Mouse (Mus musculus): ENCODE results near the gene Gm28038. TPM values are rescaled to one million over a fixed set of nuclear protein-coding genes. Genes with fewer than 3 reads are reported as not detected.

Gm28038 gene
- not detected in 2 replicates for polyA plus RNA-seq (2014; fragmentation: Nextera tagmentation; extraction: Ambion mirVana)

DNA sequence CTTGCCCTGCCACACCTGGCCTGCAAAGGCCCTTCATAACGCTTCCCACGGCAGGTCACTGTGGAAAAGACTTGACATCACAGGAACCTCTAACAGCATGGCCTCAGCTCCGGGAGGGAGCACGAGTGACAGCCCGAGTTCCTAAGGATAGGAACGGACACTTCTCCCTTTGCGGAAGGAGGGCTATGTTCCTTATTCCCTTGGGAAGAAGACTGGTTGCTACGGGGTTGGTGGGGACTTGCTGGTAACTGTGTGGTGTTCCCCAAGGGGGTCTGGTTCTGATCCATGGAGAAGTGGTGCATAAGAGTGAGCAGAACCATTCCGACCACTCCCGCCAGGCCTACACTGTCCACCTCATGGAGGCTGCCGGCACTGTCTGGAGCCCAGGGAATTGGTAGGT is at the start of gene Gm28038:
Gene Gm28038 (plus strand): TSS at position 301 of the 400 bp plus-strand sequence.
- no peak within 1 kb of the TSS for H3K4me3 ChIP-seq (replicated peaks; ENCODE audit: low read depth, low read length)
- no peak within 1 kb of the TSS for H3K9ac ChIP-seq (replicated peaks; ENCODE audit: low read length)
- no peak within 1 kb of the TSS for H3K4me2 ChIP-seq (ENCODE audit: low read length)
- no peaks in the 10 kb centered on the region for H3K27me3 ChIP-seq (ENCODE audit: control insufficient read depth, insufficient read depth, low read length)
- H3K36me3 ChIP-seq (ENCODE audit: control insufficient read depth, insufficient read depth, low read length), result peaks cover 13% of the 10 kb centered on the region
- WGBS, result 96% methylated on average over 11 of the region's 11 CpGs
- no peak within 1 kb of the TSS for H3K27ac ChIP-seq (replicated peaks; ENCODE audit: low read depth, low read length)
- DNase-seq (no peak), ATAC-seq (ENCODE audit: low FRiP score, low TSS enrichment) (no peak)
- no peaks in the 10 kb centered on the region for H3K9me3 ChIP-seq (ENCODE audit: control insufficient read depth, low read length)
- H3K4me1 ChIP-seq (ENCODE audit: control insufficient read depth, insufficient read depth, low read length), result peaks cover 10% of the 10 kb centered on the region; the same call in 1 of the 2 replicates

GRCm38 (mm10) chr2:30235593-30235992 is 45.2 kb upstream of the Gm28038 start:
- H3K4me1 ChIP-seq (ENCODE audit: control insufficient read depth, insufficient read depth, low read length), result peaks cover 14% of the 10 kb centered on the region
- no peaks in the 10 kb centered on the region for H3K9me3 ChIP-seq (ENCODE audit: control insufficient read depth, low read length)
- ATAC-seq (ENCODE audit: low FRiP score, low TSS enrichment), result no peak

DNA sequence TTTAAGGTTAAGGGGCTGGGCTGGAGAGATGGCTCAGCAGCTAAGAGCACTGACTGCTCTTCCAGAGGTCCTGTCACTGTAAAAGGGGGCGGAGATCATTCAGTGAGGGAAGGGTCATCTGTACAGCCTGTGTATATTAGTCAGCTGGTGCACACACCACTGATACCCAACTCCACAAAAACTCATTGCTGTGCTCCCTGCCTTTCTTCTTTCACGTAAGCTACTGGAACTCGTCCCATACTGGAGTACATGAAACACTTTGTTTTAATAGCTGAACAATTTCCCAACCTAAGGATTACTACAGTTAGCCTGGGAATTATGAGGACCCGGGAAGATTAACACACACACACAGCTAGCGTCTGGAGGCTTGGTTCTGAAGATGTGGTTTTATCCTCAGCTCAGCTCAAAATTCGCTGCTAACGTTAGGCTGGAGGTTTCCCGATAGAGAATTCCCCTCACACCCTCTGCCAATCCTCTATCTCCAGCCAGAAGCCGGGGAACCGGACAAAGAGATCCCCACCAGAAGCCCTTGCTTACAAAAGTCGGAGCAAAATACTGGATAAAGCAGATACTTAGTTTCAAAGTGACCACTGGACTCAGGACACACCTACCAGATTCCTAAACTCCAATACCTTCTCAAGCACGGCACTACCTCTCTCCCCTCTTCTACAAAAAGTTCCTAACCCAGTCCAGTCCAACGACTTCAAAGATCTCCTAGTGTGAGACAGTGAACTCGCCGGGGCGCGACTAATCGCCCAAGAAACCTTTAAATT is 44.2 kb upstream of the Gm28038 start:
- 4% methylated on average over 18 of the region's 18 CpGs for WGBS
- DNase-seq (peak; percentile 37), ATAC-seq (ENCODE audit: low FRiP score, low TSS enrichment) (no peak)
- Histone ChIP-seq H3K9me3 (ENCODE audit: control insufficient read depth, low read length) (no peaks in the 10 kb centered on the region), H3K27ac (replicated peaks; ENCODE audit: low read depth, low read length) (peak overlapping the region; percentile 93), H3K4me3 (replicated peaks; ENCODE audit: low read depth, low read length) (peak overlapping the region; percentile 88), H3K36me3 (ENCODE audit: control insufficient read depth, insufficient read depth, low read length) (peaks cover 17% of the 10 kb centered on the region), H3K4me1 (ENCODE audit: control insufficient read depth, insufficient read depth, low read length) (peaks cover 14% of the 10 kb centered on the region), H3K27me3 (ENCODE audit: control insufficient read depth, insufficient read depth, low read length) (no peaks in the 10 kb centered on the region), H3K4me2 (ENCODE audit: low read length) (peak overlapping the region; percentile 71), H3K9ac (replicated peaks; ENCODE audit: low read length) (peak overlapping the region; percentile 51)

More at GRCm38 (mm10) chr2:30235593-30235992, 45.2 kb upstream of the Gm28038 start:
- peaks cover 6% of the 10 kb centered on the region for H3K36me3 ChIP-seq (ENCODE audit: control insufficient read depth, insufficient read depth, low read length)
- H3K9ac ChIP-seq (replicated peaks; ENCODE audit: low read length), result no peak overlapping the region
- H3K4me3 ChIP-seq (replicated peaks; ENCODE audit: low read depth, low read length), result no peak overlapping the region
- no peaks in the 10 kb centered on the region for H3K27me3 ChIP-seq (ENCODE audit: control insufficient read depth, insufficient read depth, low read length)
- DNase-seq, result no peak
- 88% methylated on average over 5 of the region's 5 CpGs for WGBS
- H3K4me2 ChIP-seq (ENCODE audit: low read length), result no peak overlapping the region
- H3K27ac ChIP-seq (replicated peaks; ENCODE audit: low read depth, low read length), result no peak overlapping the region

GRCm38 (mm10) chr2:30237199-30237880 is 43.5 kb upstream of the Gm28038 start, which contains the start of gene Lrrc8a:
Gene Lrrc8a (plus strand): TSS chr2:30237715.
- peak; percentile 99 for DNase-seq
- Histone ChIP-seq H3K27ac (replicated peaks; ENCODE audit: low read depth, low read length) (peak within 1 kb of the TSS; percentile 93), H3K4me1 (ENCODE audit: control insufficient read depth, insufficient read depth, low read length) (peaks cover 14% of the 10 kb centered on the region), H3K4me3 (replicated peaks; ENCODE audit: low read depth, low read length) (peak within 1 kb of the TSS; percentile 88), H3K4me2 (ENCODE audit: low read length) (peak within 1 kb of the TSS; percentile 71), H3K9me3 (ENCODE audit: control insufficient read depth, low read length) (no peaks in the 10 kb centered on the region), H3K9ac (replicated peaks; ENCODE audit: low read length) (peak within 1 kb of the TSS; percentile 86), H3K27me3 (ENCODE audit: control insufficient read depth, insufficient read depth, low read length) (no peaks in the 10 kb centered on the region), H3K36me3 (ENCODE audit: control insufficient read depth, insufficient read depth, low read length) (peaks cover 24% of the 10 kb centered on the region)
- ATAC-seq (ENCODE audit: low FRiP score, low TSS enrichment), result peak; percentile 97
- under 1% methylated on average over 67 of the region's 67 CpGs for WGBS

GRCm38 (mm10) chr2:30237881-30238280 is 43.0 kb upstream of the Gm28038 start:
- ATAC-seq (ENCODE audit: low FRiP score, low TSS enrichment) (peak; percentile 88), DNase-seq (peak; percentile 79)
- under 1% methylated on average over 37 of the region's 42 CpGs for WGBS
- no peaks in the 10 kb centered on the region for H3K27me3 ChIP-seq (ENCODE audit: control insufficient read depth, insufficient read depth, low read length)
- peaks cover 14% of the 10 kb centered on the region for H3K4me1 ChIP-seq (ENCODE audit: control insufficient read depth, insufficient read depth, low read length)
- peak overlapping the region; percentile 60 for H3K4me2 ChIP-seq (ENCODE audit: low read length)
- H3K9me3 ChIP-seq (ENCODE audit: control insufficient read depth, low read length), result no peaks in the 10 kb centered on the region
- H3K9ac ChIP-seq (replicated peaks; ENCODE audit: low read length), result peak overlapping the region; percentile 86
- H3K4me3 ChIP-seq (replicated peaks; ENCODE audit: low read depth, low read length), result peak overlapping the region; percentile 88
- peaks cover 28% of the 10 kb centered on the region for H3K36me3 ChIP-seq (ENCODE audit: control insufficient read depth, insufficient read depth, low read length)
- peak overlapping the region; percentile 93 for H3K27ac ChIP-seq (replicated peaks; ENCODE audit: low read depth, low read length)

GRCm38 (mm10) chr2:30238906-30239465 is 41.9 kb upstream of the Gm28038 start:
- 79% methylated on average over 3 of the region's 3 CpGs for WGBS
- no peak for ATAC-seq (ENCODE audit: low FRiP score, low TSS enrichment)
- peaks cover 39% of the 10 kb centered on the region for H3K36me3 ChIP-seq (ENCODE audit: control insufficient read depth, insufficient read depth, low read length)
- H3K4me2 ChIP-seq (ENCODE audit: low read length), result peak overlapping the region; percentile 60
- DNase-seq, result no peak
- peaks cover 14% of the 10 kb centered on the region for H3K4me1 ChIP-seq (ENCODE audit: control insufficient read depth, insufficient read depth, low read length)
- no peak overlapping the region for H3K27ac ChIP-seq (replicated peaks; ENCODE audit: low read depth, low read length)
- peak overlapping the region; percentile 86 for H3K9ac ChIP-seq (replicated peaks; ENCODE audit: low read length)
- H3K4me3 ChIP-seq (replicated peaks; ENCODE audit: low read depth, low read length), result peak overlapping the region; percentile 88
- no peaks in the 10 kb centered on the region for H3K9me3 ChIP-seq (ENCODE audit: control insufficient read depth, low read length)
- no peaks in the 10 kb centered on the region for H3K27me3 ChIP-seq (ENCODE audit: control insufficient read depth, insufficient read depth, low read length)

DNA sequence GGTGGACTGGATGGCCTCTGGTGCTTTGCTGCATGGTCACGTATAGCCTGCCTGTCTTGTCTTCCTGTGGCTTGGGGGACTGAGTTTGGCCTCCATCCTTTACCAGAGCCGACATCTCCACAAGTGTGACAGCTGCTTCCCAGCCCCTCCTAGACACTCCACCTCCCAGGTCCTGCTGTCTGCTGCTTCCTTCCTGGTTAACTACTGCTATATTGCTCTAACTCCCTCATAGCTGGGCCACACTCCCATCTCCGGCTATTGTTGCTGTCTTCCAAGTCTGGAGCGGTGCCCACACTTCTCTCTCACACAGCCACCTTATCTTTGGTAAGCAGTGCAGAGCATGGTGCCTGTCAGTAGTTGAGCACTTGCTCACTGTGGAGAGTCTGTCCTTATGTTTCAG is 41.1 kb upstream of the Gm28038 start:
- Histone ChIP-seq H3K4me3 (replicated peaks; ENCODE audit: low read depth, low read length) (no peak overlapping the region), H3K27ac (replicated peaks; ENCODE audit: low read depth, low read length) (no peak overlapping the region), H3K27me3 (ENCODE audit: control insufficient read depth, insufficient read depth, low read length) (no peaks in the 10 kb centered on the region), H3K9ac (replicated peaks; ENCODE audit: low read length) (no peak overlapping the region), H3K9me3 (ENCODE audit: control insufficient read depth, low read length) (no peaks in the 10 kb centered on the region), H3K36me3 (ENCODE audit: control insufficient read depth, insufficient read depth, low read length) (peaks cover 47% of the 10 kb centered on the region), H3K4me1 (ENCODE audit: control insufficient read depth, insufficient read depth, low read length) (peaks cover 14% of the 10 kb centered on the region), H3K4me2 (ENCODE audit: low read length) (peak overlapping the region; percentile 60; the same call in 1 of the 2 replicates)
- no peak for ATAC-seq (ENCODE audit: low FRiP score, low TSS enrichment)
- no peak for DNase-seq
- 94% methylated on average over 4 of the region's 4 CpGs for WGBS

DNA sequence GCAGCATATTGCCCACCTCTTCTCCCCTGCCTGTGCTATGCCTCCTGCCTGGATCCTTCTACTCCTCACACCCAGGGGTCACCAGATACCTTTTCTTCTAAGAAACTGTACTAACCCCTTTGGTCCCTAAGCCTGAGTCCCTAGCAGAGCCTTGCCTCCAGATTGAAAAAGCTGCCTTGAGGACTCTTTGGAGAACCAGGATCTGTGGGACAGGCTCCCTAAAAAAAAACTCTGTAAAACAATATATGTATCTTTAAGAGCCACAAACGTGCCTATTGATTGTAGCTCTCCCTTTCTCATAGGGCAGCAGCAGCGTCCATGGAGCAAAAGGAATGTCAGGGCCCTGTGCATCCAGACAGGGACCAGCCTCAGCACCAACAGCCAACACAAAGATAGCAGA is 40.6 kb upstream of the Gm28038 start, which contains the start of gene Gm28035:
Gene Gm28035 (plus strand): TSS at position 301 of the 400 bp plus-strand sequence.
- Histone ChIP-seq H3K27ac (replicated peaks; ENCODE audit: low read depth, low read length) (no peak within 1 kb of the TSS), H3K4me3 (replicated peaks; ENCODE audit: low read depth, low read length) (no peak within 1 kb of the TSS), H3K9me3 (ENCODE audit: control insufficient read depth, low read length) (no peaks in the 10 kb centered on the region), H3K27me3 (ENCODE audit: control insufficient read depth, insufficient read depth, low read length) (no peaks in the 10 kb centered on the region), H3K4me1 (ENCODE audit: control insufficient read depth, insufficient read depth, low read length) (peaks cover 14% of the 10 kb centered on the region), H3K4me2 (ENCODE audit: low read length) (peak within 1 kb of the TSS; percentile 60; the same call in 1 of the 2 replicates), H3K9ac (replicated peaks; ENCODE audit: low read length) (peak within 1 kb of the TSS; percentile 86; the same call in 1 of the 2 replicates), H3K36me3 (ENCODE audit: control insufficient read depth, insufficient read depth, low read length) (peaks cover 49% of the 10 kb centered on the region)
- no peak for ATAC-seq (ENCODE audit: low FRiP score, low TSS enrichment)
- WGBS, result 83% methylated on average over 2 of the region's 2 CpGs
- DNase-seq, result no peak

Measured in midbrain, embryonic 14.5 days (tissue).